Mouse (Mus musculus) thymus, postnatal 14 days (tissue): ENCODE data around the gene Thrap3.

Source experiments
- DNase-seq: peaks from one replicate; pipeline ENCODE4 v3.0.0; 2021

Gene Thrap3

GRCm38 (mm10) chr4:126137773-126138172 is 64.8 kb downstream of the Thrap3 start:
- DNase-seq = no peak

DNA sequence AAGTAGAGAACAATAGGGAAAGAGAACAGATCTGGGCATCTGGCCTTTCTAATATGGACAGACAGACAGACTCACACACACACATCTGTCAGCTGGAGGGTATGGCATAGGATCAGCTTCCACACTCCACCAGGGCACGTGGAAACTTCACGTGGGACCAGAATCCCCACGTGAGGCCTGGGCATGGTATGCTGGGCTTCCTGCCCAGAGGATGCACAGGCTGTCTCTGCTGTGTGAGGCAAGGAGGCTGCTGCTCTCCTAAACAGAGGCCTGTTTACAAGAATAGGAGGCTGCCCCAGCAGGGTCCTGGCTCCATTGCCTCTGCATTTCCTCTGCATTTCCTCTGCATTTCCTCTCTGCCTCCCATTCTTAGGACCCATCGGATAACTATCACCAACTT is 67.9 kb downstream of the Thrap3 start:
- no peak for DNase-seq

- no peak for DNase-seq
Measured at GRCm38 (mm10) chr4:126134236-126134635, 68.3 kb downstream of the Thrap3 start.

- DNase-seq = no peak
Measured at GRCm38 (mm10) chr4:126132636-126133264, 69.8 kb downstream of the Thrap3 start.

- no peak for DNase-seq
Measured at GRCm38 (mm10) chr4:126131290-126132121, 71.1 kb downstream of the Thrap3 start.

DNA sequence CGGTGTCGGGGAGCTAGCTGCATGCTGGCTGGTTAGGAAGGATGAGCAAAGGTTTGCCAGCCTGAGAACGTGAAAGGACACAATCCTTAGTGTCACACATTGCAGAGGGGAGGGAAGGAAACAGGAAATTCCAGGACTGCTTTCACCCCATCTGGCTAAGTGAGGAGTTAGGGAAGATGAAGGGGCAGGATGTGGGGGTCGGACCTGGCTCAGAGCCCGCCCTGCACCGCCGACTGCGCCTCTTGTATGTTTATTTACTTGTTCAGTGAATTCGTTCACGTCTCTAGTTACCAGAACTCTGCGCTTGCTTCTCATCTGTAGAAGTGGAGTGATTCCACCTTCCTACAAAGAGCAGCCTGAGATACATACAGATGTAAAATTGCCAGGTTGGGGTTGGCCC is 72.1 kb downstream of the Thrap3 start:
- no peak for DNase-seq

GRCm38 (mm10) chr4:126123309-126124040 is 79.1 kb downstream of the Thrap3 start:
- DNase-seq = no peak

DNA sequence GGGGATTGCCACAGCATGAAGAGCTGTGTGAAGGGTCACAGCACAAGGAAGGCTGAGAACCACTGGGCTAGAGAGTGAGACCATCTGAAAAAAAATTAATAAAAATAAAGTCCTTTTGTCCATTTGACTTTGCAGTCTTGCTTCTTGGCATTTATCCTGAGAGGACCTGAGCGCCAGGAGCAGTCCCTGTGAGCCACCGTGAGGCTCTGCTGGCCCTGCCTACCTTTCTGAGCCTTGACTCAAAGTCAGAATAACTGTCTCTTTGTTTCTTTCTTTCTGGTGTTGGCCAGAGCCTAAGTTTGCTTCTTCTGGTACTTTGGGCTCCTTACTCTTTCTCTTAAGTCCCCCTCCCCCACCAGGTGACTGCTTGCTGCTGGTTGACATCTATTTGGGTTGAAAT is 82.1 kb downstream of the Thrap3 start:
- no peak for DNase-seq

DNA sequence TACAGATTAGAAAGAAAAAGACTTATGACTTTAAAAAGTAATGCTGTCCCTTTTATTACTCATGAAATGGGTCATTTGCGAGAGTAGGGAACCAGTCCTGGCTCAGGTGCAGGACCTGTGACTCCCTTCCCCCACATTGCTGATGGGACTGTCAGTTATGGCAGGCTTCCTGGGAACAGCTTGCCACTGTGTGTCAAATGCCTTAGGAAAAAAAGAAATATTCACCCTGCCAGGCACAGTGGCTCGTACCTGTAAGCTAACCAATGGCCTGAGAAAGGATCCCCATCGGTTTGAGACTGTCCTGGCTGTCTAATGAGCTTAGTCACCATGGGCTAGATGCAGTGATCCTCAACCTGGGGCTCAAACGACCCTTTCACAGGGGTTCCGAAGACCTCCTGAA is 82.5 kb downstream of the Thrap3 start:
- DNase-seq = no peak

- no peak for DNase-seq
Measured at GRCm38 (mm10) chr4:126119051-126119450, 83.5 kb downstream of the Thrap3 start.

- no peak for DNase-seq
Measured at GRCm38 (mm10) chr4:126118651-126119050, 83.9 kb downstream of the Thrap3 start.

GRCm38 (mm10) chr4:126117116-126117515 is 85.4 kb downstream of the Thrap3 start:
- DNase-seq = no peak

DNA sequence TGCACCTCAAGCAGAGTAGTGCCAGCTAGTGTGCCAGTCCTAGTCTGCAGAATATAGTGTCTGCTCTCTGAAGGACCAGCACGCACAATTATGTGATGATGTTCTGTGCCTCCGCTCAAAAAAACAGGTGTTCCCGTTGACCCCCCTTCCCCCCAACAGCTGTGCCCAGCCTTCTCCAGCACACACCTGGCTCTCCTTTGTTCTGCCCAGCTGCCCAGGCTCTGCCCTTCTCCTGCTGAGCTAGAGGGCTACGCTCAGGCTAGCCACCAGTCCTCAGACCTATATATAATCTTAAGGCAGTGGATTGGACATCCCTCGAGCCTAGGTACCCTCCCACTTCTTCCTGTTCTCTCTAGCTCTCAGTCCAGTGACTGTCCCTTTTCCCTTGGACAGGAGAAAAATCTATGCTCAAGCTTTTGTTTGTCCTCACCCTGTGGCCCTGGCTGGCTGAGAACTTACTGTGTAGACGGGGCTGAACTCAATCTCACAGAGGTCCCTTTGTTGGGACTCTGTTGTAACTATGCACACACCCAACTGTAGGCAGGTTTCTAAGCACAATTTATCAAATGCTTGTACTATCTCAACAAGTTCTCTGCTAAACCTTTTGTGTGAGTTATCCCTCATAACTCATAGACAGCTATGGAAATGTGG is 86.6 kb downstream of the Thrap3 start:
- no peak for DNase-seq

DNA sequence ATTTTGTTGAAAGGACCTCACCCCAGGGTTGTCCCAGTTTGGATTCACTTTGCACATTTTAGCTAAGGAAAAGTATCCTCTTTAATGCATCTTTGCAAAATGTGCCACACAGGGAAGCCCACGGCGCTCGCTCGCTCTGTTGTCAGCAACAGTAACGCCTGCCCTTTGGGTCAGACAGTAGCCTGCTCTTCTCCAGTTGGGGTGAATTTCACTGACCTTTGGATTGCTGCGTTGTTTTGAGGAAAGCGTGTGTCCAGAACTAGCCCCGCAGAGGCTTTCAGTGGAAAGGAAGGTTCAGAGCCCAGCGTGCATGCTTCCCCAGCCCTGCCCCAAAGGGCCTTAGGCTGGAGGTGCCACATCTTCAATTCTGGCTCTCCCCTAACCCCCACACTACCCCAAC is 87.1 kb downstream of the Thrap3 start:
- no peak for DNase-seq
